Mouse (Mus musculus): ENCODE data around the gene Slc15a5. TPM values are rescaled to one million over a fixed set of nuclear protein-coding genes. Genes with fewer than 3 reads are reported as not detected.

The Slc15a5 gene
- polyA plus RNA-seq, 1 experiment, result not detected

GRCm38 (mm10) chr6:137963703-137964102, 116.0 kb downstream of the Slc15a5 start:
- no peak overlapping the region for H3K27ac ChIP-seq (ENCODE audit: insufficient read depth, low read length)
- H3K36me3 ChIP-seq (ENCODE audit: control insufficient read depth, insufficient read depth, low read length), result no peaks in the 10 kb centered on the region
- 85% methylated on average over 7 of the region's 7 CpGs for WGBS
- DNase-seq (ENCODE audit: low read depth in 1 of 2, low spot score in 2 of 2), result no peak
- H3K27me3 ChIP-seq (ENCODE audit: control insufficient read depth, insufficient read depth, low read length), result no peaks in the 10 kb centered on the region
- no peak overlapping the region for H3K4me3 ChIP-seq (ENCODE audit: extremely low read depth, insufficient read depth, insufficient read length)
- TF ChIP-seq CTCF (IDR thresholded peaks at IDR 0.05; ENCODE audit: extremely low read depth, insufficient read depth, insufficient read length, insufficient replicate concordance) (no peak), POLR2A (IDR thresholded peaks at IDR 0.05; ENCODE audit: low read depth, low read length) (no peak)
- H3K4me1 ChIP-seq (ENCODE audit: control insufficient read depth, insufficient read depth, insufficient read length), result no peaks in the 10 kb centered on the region

DNA sequence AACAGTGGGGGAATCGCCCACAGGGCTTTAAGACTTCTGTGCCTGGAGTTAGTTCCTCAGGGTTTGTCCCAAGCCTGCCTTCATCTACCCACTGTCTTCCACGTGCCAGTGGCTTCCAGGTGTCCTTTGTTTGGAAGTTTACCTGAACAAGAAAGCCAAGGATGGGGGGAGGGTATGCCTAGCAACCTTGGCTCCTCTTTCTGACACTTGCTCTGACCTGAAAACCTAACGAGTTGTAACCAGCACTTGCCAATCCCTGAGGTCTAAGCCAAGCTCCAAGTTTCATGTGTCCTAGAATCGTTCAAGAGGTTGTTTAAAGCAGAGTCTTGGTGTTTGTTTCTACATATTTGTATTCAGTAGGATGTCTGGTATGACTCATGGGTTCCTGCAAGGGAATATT, 116.9 kb downstream of the Slc15a5 start:
- Histone ChIP-seq H3K4me3 (ENCODE audit: extremely low read depth, insufficient read depth, insufficient read length) (no peak overlapping the region), H3K27ac (ENCODE audit: insufficient read depth, low read length) (no peak overlapping the region), H3K36me3 (ENCODE audit: control insufficient read depth, insufficient read depth, low read length) (no peaks in the 10 kb centered on the region), H3K27me3 (ENCODE audit: control insufficient read depth, insufficient read depth, low read length) (no peaks in the 10 kb centered on the region), H3K4me1 (ENCODE audit: control insufficient read depth, insufficient read depth, insufficient read length) (no peaks in the 10 kb centered on the region)
- DNase-seq (ENCODE audit: low read depth in 1 of 2, low spot score in 2 of 2), result no peak
- 71% methylated on average over 4 of the region's 4 CpGs for WGBS
- TF ChIP-seq CTCF (IDR thresholded peaks at IDR 0.05; ENCODE audit: extremely low read depth, insufficient read depth, insufficient read length, insufficient replicate concordance) (no peak), POLR2A (IDR thresholded peaks at IDR 0.05; ENCODE audit: low read depth, low read length) (no peak)

GRCm38 (mm10) chr6:137960023-137960778, 119.5 kb downstream of the Slc15a5 start:
- Histone ChIP-seq H3K4me3 (ENCODE audit: extremely low read depth, insufficient read depth, insufficient read length) (no peak overlapping the region), H3K36me3 (ENCODE audit: control insufficient read depth, insufficient read depth, low read length) (no peaks in the 10 kb centered on the region), H3K27me3 (ENCODE audit: control insufficient read depth, insufficient read depth, low read length) (no peaks in the 10 kb centered on the region), H3K27ac (ENCODE audit: insufficient read depth, low read length) (no peak overlapping the region), H3K4me1 (ENCODE audit: control insufficient read depth, insufficient read depth, insufficient read length) (no peaks in the 10 kb centered on the region)
- 88% methylated on average over 4 of the region's 4 CpGs for WGBS
- no peak for DNase-seq (ENCODE audit: low read depth in 1 of 2, low spot score in 2 of 2)
- TF ChIP-seq CTCF (IDR thresholded peaks at IDR 0.05; ENCODE audit: extremely low read depth, insufficient read depth, insufficient read length, insufficient replicate concordance), result no peak

DNA sequence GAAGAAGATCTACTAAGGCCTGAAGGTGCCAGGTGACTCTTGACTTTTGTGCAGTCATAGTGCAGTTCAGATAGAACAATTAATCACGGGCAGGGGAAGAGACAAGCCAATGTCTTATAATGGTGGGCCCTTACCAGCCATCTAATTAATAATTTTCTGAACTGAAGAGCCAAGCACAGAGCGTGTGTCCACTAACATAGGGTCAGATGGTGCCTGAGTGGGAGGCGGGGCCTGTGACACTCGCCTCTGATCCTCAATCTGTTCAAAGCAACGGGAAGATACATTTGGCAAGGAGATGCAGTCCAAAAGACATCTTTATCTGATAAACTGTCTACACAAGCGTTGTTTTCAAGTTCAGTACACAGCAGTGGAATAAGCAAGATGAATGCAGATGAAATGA, 122.1 kb downstream of the Slc15a5 start:
- no peaks in the 10 kb centered on the region for H3K27me3 ChIP-seq (ENCODE audit: control insufficient read depth, insufficient read depth, low read length)
- DNase-seq (ENCODE audit: low read depth in 1 of 2, low spot score in 2 of 2), result no peak
- no peaks in the 10 kb centered on the region for H3K36me3 ChIP-seq (ENCODE audit: control insufficient read depth, insufficient read depth, low read length)
- WGBS, result 89% methylated on average over 6 of the region's 6 CpGs
- no peak overlapping the region for H3K27ac ChIP-seq (ENCODE audit: insufficient read depth, low read length)
- TF ChIP-seq CTCF (IDR thresholded peaks at IDR 0.05; ENCODE audit: extremely low read depth, insufficient read depth, insufficient read length, insufficient replicate concordance), result no peak
- no peak for TF ChIP-seq POLR2A (IDR thresholded peaks at IDR 0.05; ENCODE audit: low read depth, low read length)
- H3K4me1 ChIP-seq (ENCODE audit: control insufficient read depth, insufficient read depth, insufficient read length), result no peaks in the 10 kb centered on the region
- no peak overlapping the region for H3K4me3 ChIP-seq (ENCODE audit: extremely low read depth, insufficient read depth, insufficient read length)

DNA sequence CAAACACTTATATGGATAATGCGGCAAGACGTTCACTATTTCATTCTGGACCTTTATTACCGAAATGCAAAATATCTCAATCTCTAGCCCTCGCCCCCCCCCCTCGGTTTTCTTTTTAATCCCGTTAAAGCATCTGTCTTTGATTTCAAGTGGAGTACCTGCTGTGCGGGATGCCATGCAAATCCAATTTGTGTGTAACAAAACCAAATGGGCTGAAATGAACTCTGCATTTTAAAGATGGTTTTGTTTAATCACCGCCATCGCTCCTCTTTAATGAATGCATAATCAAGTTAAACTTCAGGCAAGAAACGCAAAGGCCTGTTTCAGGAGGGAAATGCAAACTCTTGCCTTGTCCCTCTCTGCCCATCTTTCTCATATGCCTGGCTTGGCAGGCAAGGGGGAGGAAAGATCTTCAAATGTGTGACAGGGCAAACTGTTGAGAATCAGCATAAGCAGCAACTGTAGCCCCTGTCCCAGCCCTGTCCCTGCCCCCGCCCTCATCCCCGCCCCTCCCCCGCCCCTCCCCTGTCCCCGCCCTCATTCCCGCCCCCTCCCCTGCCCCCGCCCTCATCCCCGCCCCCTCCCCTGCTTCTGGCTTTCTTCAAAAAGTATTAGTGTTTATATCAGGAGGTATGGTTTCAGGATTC, 122.8 kb downstream of the Slc15a5 start:
- DNase-seq (ENCODE audit: low read depth in 1 of 2, low spot score in 2 of 2), result no peak
- Histone ChIP-seq H3K27ac (ENCODE audit: insufficient read depth, low read length) (no peak overlapping the region), H3K4me3 (ENCODE audit: extremely low read depth, insufficient read depth, insufficient read length) (no peak overlapping the region), H3K4me1 (ENCODE audit: control insufficient read depth, insufficient read depth, insufficient read length) (no peaks in the 10 kb centered on the region), H3K27me3 (ENCODE audit: control insufficient read depth, insufficient read depth, low read length) (no peaks in the 10 kb centered on the region), H3K36me3 (ENCODE audit: control insufficient read depth, insufficient read depth, low read length) (no peaks in the 10 kb centered on the region)
- 60% methylated on average over 17 of the region's 17 CpGs for WGBS
- TF ChIP-seq POLR2A (IDR thresholded peaks at IDR 0.05; ENCODE audit: low read depth, low read length), result no peak

DNA sequence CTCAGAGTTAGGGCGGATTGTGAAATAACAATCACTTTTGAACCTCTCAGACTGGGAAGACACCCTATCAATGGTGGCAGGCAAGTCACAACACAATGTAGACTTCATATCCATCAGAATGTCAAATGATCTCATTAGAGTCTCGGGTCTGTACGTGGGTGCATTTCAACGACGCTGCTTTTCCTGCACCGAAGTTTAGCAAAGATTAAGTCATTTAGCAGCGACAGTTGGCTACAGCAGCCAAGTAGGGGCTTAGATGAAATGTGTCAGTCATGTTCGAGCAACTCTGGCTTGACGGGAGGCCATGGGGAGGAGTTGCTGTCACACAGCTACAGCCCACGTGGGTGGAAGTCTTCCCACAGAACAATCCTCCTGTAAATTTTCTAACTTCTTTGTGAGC, 133.2 kb downstream of the Slc15a5 start:
- TF ChIP-seq POLR2A (IDR thresholded peaks at IDR 0.05; ENCODE audit: low read depth, low read length) (no peak), CTCF (IDR thresholded peaks at IDR 0.05; ENCODE audit: extremely low read depth, insufficient read depth, insufficient read length, insufficient replicate concordance) (no peak)
- Histone ChIP-seq H3K4me1 (ENCODE audit: control insufficient read depth, insufficient read depth, insufficient read length) (no peaks in the 10 kb centered on the region), H3K4me3 (ENCODE audit: extremely low read depth, insufficient read depth, insufficient read length) (no peak overlapping the region), H3K27me3 (ENCODE audit: control insufficient read depth, insufficient read depth, low read length) (no peaks in the 10 kb centered on the region), H3K36me3 (ENCODE audit: control insufficient read depth, insufficient read depth, low read length) (no peaks in the 10 kb centered on the region), H3K27ac (ENCODE audit: insufficient read depth, low read length) (no peak overlapping the region)
- 79% methylated on average over 10 of the region's 10 CpGs for WGBS
- no peak for DNase-seq (ENCODE audit: low read depth in 1 of 2, low spot score in 2 of 2)
